Mouse (Mus musculus) midbrain, embryonic 12.5 days (tissue): Measurements from ENCODE around the gene Phf12. TPM values are rescaled to one million over a fixed set of nuclear protein-coding genes. Genes with fewer than 3 reads are reported as not detected.

Experiments
- ATAC-seq: fragments of 200-750 bp; cut with Nextera tagmentation; 2 replicates; pipeline ENCODE4 v1.8.0; 2017; ENCODE audit warnings: low read depth, moderate TSS enrichment, moderate library complexity; ENCODE audit not compliant: low FRiP score
- H3K27ac ChIP-seq: fragments of 300-500 bp; sonication (generic); replicated peaks from 2 replicates; pipeline ENCODE4 v1.5.1; 2016; ENCODE audit warnings: mild to moderate bottlenecking
- H3K27me3 ChIP-seq: fragments of 300-500 bp; sonication (generic); 2 replicates; pipeline ENCODE4 v1.6.1; 2016; ENCODE audit warnings: mild to moderate bottlenecking
- H3K36me3 ChIP-seq: fragments of 300-500 bp; sonication (generic); 2 replicates; pipeline ENCODE4 v1.6.1; 2016
- H3K4me1 ChIP-seq: fragments of 300-500 bp; sonication (generic); 2 replicates; pipeline ENCODE4 v1.6.1; 2016
- H3K4me2 ChIP-seq: fragments of 300-500 bp; sonication (generic); replicated peaks from 2 replicates; pipeline ENCODE4 v1.6.1; 2016; ENCODE audit warnings: mild to moderate bottlenecking, moderate library complexity
- H3K4me3 ChIP-seq: fragments of 300-500 bp; sonication (generic); 2 replicates; pipeline ENCODE4 v1.5.1; 2016; ENCODE audit warnings: mild to moderate bottlenecking
- H3K9ac ChIP-seq: fragments of 300-500 bp; sonication (generic); replicated peaks from 2 replicates; pipeline ENCODE4 v1.6.1; 2016; ENCODE audit warnings: mild to moderate bottlenecking, moderate library complexity
- H3K9me3 ChIP-seq: fragments of 300-500 bp; sonication (generic); 2 replicates; pipeline ENCODE4 v1.6.1; 2016; ENCODE audit warnings: mild to moderate bottlenecking
- WGBS: fragments of 180-500 bp; shearing (Covaris S2); methylation state at CpG from one replicate; pipeline ENCODE4 v1.1.7; 2016; 5-methylcytosine and 5-hydroxymethylcytosine counted together
- polyA plus RNA-seq: library from polyadenylated mRNA; unstranded; fragments of >200 nt; fragmentation: Nextera tagmentation; extraction: Ambion mirVana; gene quantifications from 2 replicates; pipeline ENCODE4 v1.2.1, GENCODE M21; 2016

Gene Phf12
- polyA plus RNA-seq, 1 experiment from 2014 or later: 31.0 TPM

- Histone ChIP-seq H3K36me3 (no peaks in the 10 kb centered on the region), H3K9me3 (no peaks in the 10 kb centered on the region), H3K4me1 (no peaks in the 10 kb centered on the region), H3K27me3 (peaks cover 58% of the 10 kb centered on the region), H3K9ac (no peak overlapping the region), H3K4me3 (no peak overlapping the region), H3K4me2 (no peak overlapping the region), H3K27ac (no peak overlapping the region)
- ATAC-seq: no peak
- WGBS: 50% methylated on average over 15 of the region's 15 CpGs
Observed at GRCm38 (mm10) chr11:77974325-77974724, 8.2 kb upstream of the Phf12 start.

GRCm38 (mm10) chr11:77975873-77976272, 6.7 kb upstream of the Phf12 start:
- WGBS: 34% methylated on average over 4 of the region's 4 CpGs

GRCm38 (mm10) chr11:77978161-77978560, 4.4 kb upstream of the Phf12 start:
- 0 out of 2 replicates have a peak, but pooled peaks cover 6% of the 10 kb centered on the region for H3K4me1 ChIP-seq
- H3K36me3 ChIP-seq: no peaks in the 10 kb centered on the region
- 86% methylated on average over 6 of the region's 6 CpGs for WGBS
- ATAC-seq: no peak
- H3K4me2 ChIP-seq: no peak overlapping the region
- no peaks in the 10 kb centered on the region for H3K9me3 ChIP-seq
- H3K9ac ChIP-seq: no peak overlapping the region
- H3K4me3 ChIP-seq: no peak overlapping the region
- H3K27ac ChIP-seq: no peak overlapping the region
- peaks cover 47% of the 10 kb centered on the region for H3K27me3 ChIP-seq

More at GRCm38 (mm10) chr11:77975873-77976272, 6.7 kb upstream of the Phf12 start:
- H3K4me1 ChIP-seq: 0 out of 2 replicates have a peak, but pooled peaks cover 2% of the 10 kb centered on the region
- no peak overlapping the region for H3K27ac ChIP-seq
- peaks cover 55% of the 10 kb centered on the region for H3K27me3 ChIP-seq
- ATAC-seq: no peak
- no peaks in the 10 kb centered on the region for H3K36me3 ChIP-seq
- H3K9me3 ChIP-seq: no peaks in the 10 kb centered on the region
- no peak overlapping the region for H3K4me3 ChIP-seq
- H3K4me2 ChIP-seq: no peak overlapping the region
- H3K9ac ChIP-seq: no peak overlapping the region

- H3K27ac ChIP-seq: no peak overlapping the region
- H3K9ac ChIP-seq: no peak overlapping the region
- H3K4me3 ChIP-seq: no peak overlapping the region
- no peak overlapping the region for H3K4me2 ChIP-seq
- 83% methylated on average over 8 of the region's 8 CpGs for WGBS
- H3K27me3 ChIP-seq: peaks cover 36% of the 10 kb centered on the region
- no peak for ATAC-seq
- 0 out of 2 replicates have a peak, but pooled peaks cover 6% of the 10 kb centered on the region for H3K4me1 ChIP-seq
- H3K9me3 ChIP-seq: no peaks in the 10 kb centered on the region
- no peaks in the 10 kb centered on the region for H3K36me3 ChIP-seq
Observed at GRCm38 (mm10) chr11:77979221-77979809, 3.2 kb upstream of the Phf12 start.

DNA sequence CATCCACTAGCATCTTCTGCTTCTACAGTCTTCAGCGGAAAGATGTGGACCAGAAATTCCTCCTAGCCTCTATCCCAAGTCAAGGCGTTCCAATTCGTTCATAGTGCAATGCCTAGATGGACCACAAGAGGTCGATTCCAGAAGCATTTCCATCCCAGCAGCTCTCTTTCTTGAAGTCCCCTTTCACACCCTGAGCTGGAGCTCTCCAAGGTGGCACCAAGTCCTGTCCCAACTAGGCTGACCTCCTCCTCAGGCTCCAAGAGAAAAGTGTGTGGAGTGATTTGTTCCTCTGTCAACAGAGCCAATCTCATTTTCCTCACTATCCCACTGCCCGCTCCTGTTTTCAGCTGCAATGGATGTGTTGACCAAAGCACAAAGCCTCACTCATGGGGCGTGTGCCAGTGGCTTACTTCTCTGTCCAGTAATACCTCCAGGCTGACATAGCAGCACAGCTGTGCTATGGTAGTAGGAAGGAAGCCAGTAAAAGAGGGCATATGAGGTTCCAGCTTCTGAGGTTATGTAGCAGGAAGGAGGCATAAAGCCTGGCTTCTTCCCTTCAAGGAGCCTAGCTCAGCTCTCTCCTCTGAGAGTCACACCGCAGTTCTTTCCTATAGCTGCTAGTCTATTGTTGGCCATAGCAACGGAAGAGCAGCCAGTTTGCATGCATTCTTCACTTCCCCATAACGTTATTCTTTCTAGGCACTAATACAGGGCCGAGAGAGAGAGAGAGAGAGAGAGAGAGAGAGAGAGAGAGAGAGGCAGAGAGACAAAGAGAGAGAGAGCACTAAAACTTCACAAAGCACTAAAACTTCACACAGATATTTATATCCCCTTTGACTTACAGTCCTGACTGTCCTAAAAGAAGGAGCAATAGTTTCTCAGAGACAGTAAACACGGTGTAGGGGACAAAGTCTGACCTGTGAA, 2.0 kb upstream of the Phf12 start:
- 35% methylated on average over 11 of the region's 11 CpGs for WGBS
- no peak overlapping the region for H3K27ac ChIP-seq
- no peak overlapping the region for H3K4me3 ChIP-seq

GRCm38 (mm10) chr11:77981609-77982440, 729 bp upstream of the Phf12 start:
- Histone ChIP-seq H3K36me3 (peaks cover 6% of the 10 kb centered on the region), H3K9ac (0 out of 2 replicates have a peak overlapping the region, but pooled peaks have one; percentile 29), H3K4me3 (peak overlapping the region; percentile 95), H3K4me1 (peaks cover 19% of the 10 kb centered on the region), H3K27ac (peak overlapping the region; percentile 91), H3K4me2 (peak overlapping the region; percentile 91), H3K9me3 (no peaks in the 10 kb centered on the region), H3K27me3 (peaks cover 13% of the 10 kb centered on the region)
- ATAC-seq: peak; percentile 87
- under 1% methylated on average over 29 of the region's 29 CpGs for WGBS

More for the DNA sequence above, 2.0 kb upstream of the Phf12 start:
- Histone ChIP-seq H3K36me3 (no peaks in the 10 kb centered on the region), H3K9ac (no peak overlapping the region), H3K9me3 (no peaks in the 10 kb centered on the region), H3K4me1 (peaks cover 13% of the 10 kb centered on the region), H3K4me2 (peak overlapping the region; percentile 91; the same call in 1 of the 2 replicates), H3K27me3 (peaks cover 24% of the 10 kb centered on the region)
- ATAC-seq: no peak

DNA sequence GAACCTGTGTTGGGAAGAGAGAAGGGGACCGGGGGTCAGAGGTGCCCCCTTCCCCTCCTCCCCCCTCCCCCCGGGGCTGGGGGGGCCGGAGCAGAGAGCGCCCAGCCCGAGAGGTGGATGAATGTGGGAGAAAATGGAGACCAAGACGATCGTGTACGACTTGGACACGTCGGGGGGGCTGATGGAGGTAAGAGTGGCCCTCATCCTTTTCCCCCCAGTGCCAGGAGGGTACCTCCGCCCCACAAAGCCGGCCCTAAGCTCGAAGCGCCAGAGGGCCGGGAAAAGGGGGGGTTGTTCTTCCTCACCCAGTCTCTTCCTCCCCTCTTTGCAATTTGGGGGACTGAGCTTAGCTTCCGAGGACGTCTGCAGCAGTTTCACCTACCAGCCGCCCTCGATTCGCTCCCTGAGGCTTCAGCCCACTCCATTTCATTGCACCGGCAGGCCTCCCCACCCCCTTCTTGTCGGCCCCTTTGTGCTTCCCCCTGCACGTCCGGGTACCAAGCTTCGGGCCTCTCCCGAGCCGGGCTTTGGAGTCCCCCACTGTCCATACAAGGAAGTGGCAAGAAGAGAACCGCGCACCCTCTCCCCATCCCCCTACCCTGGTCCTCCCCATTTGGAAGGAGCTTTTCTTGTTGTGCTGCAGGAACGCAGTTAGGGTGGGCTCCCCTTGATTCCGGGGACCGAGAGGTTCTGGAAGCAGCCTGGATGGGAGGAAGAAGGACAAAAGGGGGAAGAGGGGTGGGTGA, 810 bp downstream of the Phf12 start:
- no peaks in the 10 kb centered on the region for H3K9me3 ChIP-seq
- no peak for ATAC-seq
- peak overlapping the region; percentile 91 for H3K4me2 ChIP-seq
- H3K27me3 ChIP-seq: no peaks in the 10 kb centered on the region; the same call in 1 of the 2 replicates
- peak overlapping the region; percentile 99 for H3K9ac ChIP-seq
- H3K4me1 ChIP-seq: peaks cover 19% of the 10 kb centered on the region
- peaks cover 16% of the 10 kb centered on the region for H3K36me3 ChIP-seq
- peak overlapping the region; percentile 95 for H3K4me3 ChIP-seq
- under 1% methylated on average over 29 of the region's 32 CpGs for WGBS
- peak overlapping the region; percentile 91 for H3K27ac ChIP-seq

- no peak; the same call in 1 of the 2 replicates for ATAC-seq
- no peaks in the 10 kb centered on the region for H3K9me3 ChIP-seq
- WGBS: 0% methylated on average over 33 of the region's 63 CpGs
Observed at GRCm38 (mm10) chr11:77983937-77984835, 1.6 kb downstream of the Phf12 start.

GRCm38 (mm10) chr11:77984836-77985231, 2.3 kb downstream of the Phf12 start:
- H3K27me3 ChIP-seq: no peaks in the 10 kb centered on the region
- H3K4me2 ChIP-seq: peak overlapping the region; percentile 91
- H3K9me3 ChIP-seq: no peaks in the 10 kb centered on the region
- peak overlapping the region; percentile 99 for H3K9ac ChIP-seq
- H3K27ac ChIP-seq: peak overlapping the region; percentile 91
- H3K4me1 ChIP-seq: peaks cover 19% of the 10 kb centered on the region
- peak overlapping the region; percentile 95 for H3K4me3 ChIP-seq
- WGBS: under 1% methylated on average over 13 of the region's 13 CpGs
- no peak for ATAC-seq
- peaks cover 29% of the 10 kb centered on the region for H3K36me3 ChIP-seq

More at GRCm38 (mm10) chr11:77983937-77984835, 1.6 kb downstream of the Phf12 start:
- Histone ChIP-seq H3K4me1 (peaks cover 19% of the 10 kb centered on the region), H3K4me2 (peak overlapping the region; percentile 91), H3K27ac (peak overlapping the region; percentile 91), H3K9ac (peak overlapping the region; percentile 99), H3K36me3 (peaks cover 24% of the 10 kb centered on the region), H3K4me3 (peak overlapping the region; percentile 95), H3K27me3 (no peaks in the 10 kb centered on the region)

GRCm38 (mm10) chr11:77985541-77986065, 3.0 kb downstream of the Phf12 start:
- Histone ChIP-seq H3K9ac (peak overlapping the region; percentile 99), H3K9me3 (no peaks in the 10 kb centered on the region), H3K4me3 (peak overlapping the region; percentile 95), H3K36me3 (peaks cover 29% of the 10 kb centered on the region), H3K4me2 (peak overlapping the region; percentile 91), H3K4me1 (peaks cover 19% of the 10 kb centered on the region), H3K27me3 (no peaks in the 10 kb centered on the region), H3K27ac (peak overlapping the region; percentile 91)
- 84% methylated on average over 3 of the region's 3 CpGs for WGBS
- no peak for ATAC-seq
